Mouse (Mus musculus) hindbrain, postnatal 0 days (tissue): ENCODE data around the gene Ice2. TPM values are rescaled to one million over a fixed set of nuclear protein-coding genes. Genes with fewer than 3 reads are reported as not detected.

Experiments used
- ATAC-seq: fragments of 200-750 bp; cut with Nextera tagmentation; 2 replicates; pipeline ENCODE4 v1.8.0; 2017; ENCODE audit warnings: mild to moderate bottlenecking, moderate TSS enrichment, moderate library complexity
- DNase-seq: peaks from one replicate; pipeline ENCODE4 v3.0.0-alpha.2; 2015; ENCODE audit warnings: low spot score
- H3K27ac ChIP-seq: fragments of 300-500 bp; sonication (generic); 2 replicates; pipeline ENCODE4 v1.5.1; 2014; ENCODE audit warnings: mild to moderate bottlenecking
- H3K27me3 ChIP-seq: fragments of 300-500 bp; sonication (generic); 2 replicates; pipeline ENCODE4 v1.6.1; 2014; ENCODE audit warnings: low read length, mixed read lengths; ENCODE audit not compliant: insufficient read depth
- H3K36me3 ChIP-seq: fragments of 300-500 bp; sonication (generic); 2 replicates; pipeline ENCODE4 v1.6.1; 2014; ENCODE audit warnings: low read length, mixed read lengths; ENCODE audit not compliant: insufficient read depth
- H3K4me1 ChIP-seq: fragments of 300-500 bp; sonication (generic); 2 replicates; pipeline ENCODE4 v1.6.1; 2014; ENCODE audit warnings: antibody characterized with exemption, low read length, mixed read lengths; ENCODE audit not compliant: insufficient read depth
- H3K4me2 ChIP-seq: fragments of 300-500 bp; sonication (generic); 2 replicates; pipeline ENCODE4 v1.6.1; 2014; ENCODE audit warnings: low read depth, mild to moderate bottlenecking, low read length, moderate library complexity, mixed read lengths
- H3K4me3 ChIP-seq: fragments of 300-500 bp; sonication (generic); 2 replicates; pipeline ENCODE4 v1.5.1; 2014; ENCODE audit warnings: low read length
- H3K9ac ChIP-seq: fragments of 300-500 bp; sonication (generic); replicated peaks from 2 replicates; pipeline ENCODE4 v1.6.1; 2014; ENCODE audit warnings: mild to moderate bottlenecking, low read length, moderate library complexity, mixed read lengths
- H3K9me3 ChIP-seq: fragments of 300-500 bp; sonication (generic); 2 replicates; pipeline ENCODE4 v1.6.1; 2016; ENCODE audit warnings: low read length, mixed read lengths
- CTCF ChIP-seq: IDR thresholded peaks from 2 replicates; pipeline ENCODE4 v1.5.1; 2016; ENCODE audit warnings: antibody characterized with exemption, control low read depth, low read depth
- WGBS: fragments of 180-500 bp; shearing (Covaris S2); extraction: QIAGEN DNeasy Blood & Tissue Kit; methylation state at CpG from one replicate; pipeline ENCODE4 v1.1.7; 2014; 5-methylcytosine and 5-hydroxymethylcytosine counted together
- polyA plus RNA-seq: library from polyadenylated mRNA; unstranded; fragments of >200 nt; fragmentation: Nextera tagmentation; extraction: Ambion mirVana; gene quantifications from 2 replicates; pipeline ENCODE4 v1.2.1, GENCODE M21; 2015
- total RNA-seq: library from RNA; depleted of rRNA; stranded (reverse); fragments of >200 nt; gene quantifications from 2 replicates; pipeline ENCODE4 v1.2.3, GENCODE M21; 2014

Ice2 gene
- total and polyA plus RNA-seq, 2 experiments from 2014 or later = 7.3 to 9.1 TPM

- no peak for TF ChIP-seq CTCF
- H3K4me1 ChIP-seq = no peaks in the 10 kb centered on the region
- H3K27ac ChIP-seq = no peak overlapping the region
- no peaks in the 10 kb centered on the region for H3K36me3 ChIP-seq
- H3K4me2 ChIP-seq = no peak overlapping the region
- H3K9ac ChIP-seq = no peak overlapping the region
- H3K4me3 ChIP-seq = no peak overlapping the region
- H3K9me3 ChIP-seq = no peaks in the 10 kb centered on the region
- DNase-seq (no peak), ATAC-seq (0 out of 2 replicates have a peak, but pooled peaks have one; percentile 27)
- WGBS = 58% methylated on average over 16 of the region's 16 CpGs
- H3K27me3 ChIP-seq = no peaks in the 10 kb centered on the region
Observed at GRCm38 (mm10) chr9:69364117-69364516, 33.6 kb upstream of the Ice2 start.

DNA sequence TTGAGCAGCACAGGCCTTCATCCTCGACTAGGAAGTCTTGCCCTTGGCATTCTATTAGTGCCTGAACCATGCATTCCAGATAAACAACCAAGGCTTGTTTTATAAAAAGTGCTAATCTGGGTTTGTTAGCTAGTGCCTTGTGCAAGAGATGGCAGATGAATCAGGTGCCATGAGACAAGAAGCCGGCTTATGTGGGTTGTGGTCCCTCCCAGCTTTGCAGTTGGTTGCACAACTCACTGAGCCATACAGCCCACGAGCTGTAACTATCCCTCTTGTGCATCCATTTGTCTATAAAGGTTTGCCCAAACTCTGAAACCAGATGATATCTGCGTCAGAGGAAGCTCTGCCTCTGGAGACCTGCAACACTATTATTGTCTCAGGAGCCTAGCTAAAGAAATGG lies 30.7 kb upstream of the Ice2 start:
- H3K9ac ChIP-seq = no peak overlapping the region
- ATAC-seq (no peak), DNase-seq (no peak)
- H3K27ac ChIP-seq = no peak overlapping the region
- no peaks in the 10 kb centered on the region for H3K4me1 ChIP-seq
- no peaks in the 10 kb centered on the region for H3K36me3 ChIP-seq
- WGBS = 78% methylated on average over 4 of the region's 4 CpGs
- H3K27me3 ChIP-seq = no peaks in the 10 kb centered on the region
- H3K4me3 ChIP-seq = no peak overlapping the region
- no peak for TF ChIP-seq CTCF
- no peak overlapping the region for H3K4me2 ChIP-seq
- H3K9me3 ChIP-seq = no peaks in the 10 kb centered on the region

DNA sequence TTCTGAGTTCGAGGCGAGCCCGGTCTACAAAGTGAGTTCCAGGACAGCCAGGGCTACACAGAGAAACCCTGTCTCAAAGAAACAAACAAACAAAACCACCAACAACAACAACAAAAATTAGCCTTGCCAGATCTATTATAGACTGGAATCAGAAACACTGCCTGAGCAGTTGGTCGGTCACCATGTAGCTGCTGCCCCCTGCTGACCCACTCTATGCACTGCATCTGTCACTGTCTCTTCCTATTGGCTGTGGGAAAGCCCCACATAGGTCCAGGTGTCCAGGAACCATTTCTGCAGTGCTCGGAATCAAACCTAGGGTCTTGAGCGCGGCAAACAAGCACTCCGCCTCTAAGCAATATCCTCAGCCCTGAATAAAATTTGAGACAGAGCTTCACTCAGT lies 29.6 kb upstream of the Ice2 start:
- Histone ChIP-seq H3K9me3 (no peaks in the 10 kb centered on the region), H3K36me3 (no peaks in the 10 kb centered on the region; the same call in 1 of the 2 replicates), H3K4me3 (no peak overlapping the region), H3K27me3 (no peaks in the 10 kb centered on the region), H3K4me2 (no peak overlapping the region), H3K4me1 (no peaks in the 10 kb centered on the region), H3K27ac (no peak overlapping the region), H3K9ac (no peak overlapping the region)
- ATAC-seq (no peak), DNase-seq (peak; percentile 68)
- WGBS = 68% methylated on average over 8 of the region's 8 CpGs
- peak; percentile 85 for TF ChIP-seq CTCF

- TF ChIP-seq CTCF = no peak
- Histone ChIP-seq H3K27me3 (no peaks in the 10 kb centered on the region), H3K9ac (no peak overlapping the region), H3K9me3 (no peaks in the 10 kb centered on the region), H3K27ac (no peak overlapping the region), H3K4me2 (no peak overlapping the region), H3K4me1 (no peaks in the 10 kb centered on the region), H3K36me3 (peaks cover 11% of the 10 kb centered on the region), H3K4me3 (no peak overlapping the region)
- 76% methylated on average over 11 of the region's 11 CpGs for WGBS
- ATAC-seq = no peak
- no peak for DNase-seq
Observed at GRCm38 (mm10) chr9:69371046-69371724, 26.5 kb upstream of the Ice2 start.

DNA sequence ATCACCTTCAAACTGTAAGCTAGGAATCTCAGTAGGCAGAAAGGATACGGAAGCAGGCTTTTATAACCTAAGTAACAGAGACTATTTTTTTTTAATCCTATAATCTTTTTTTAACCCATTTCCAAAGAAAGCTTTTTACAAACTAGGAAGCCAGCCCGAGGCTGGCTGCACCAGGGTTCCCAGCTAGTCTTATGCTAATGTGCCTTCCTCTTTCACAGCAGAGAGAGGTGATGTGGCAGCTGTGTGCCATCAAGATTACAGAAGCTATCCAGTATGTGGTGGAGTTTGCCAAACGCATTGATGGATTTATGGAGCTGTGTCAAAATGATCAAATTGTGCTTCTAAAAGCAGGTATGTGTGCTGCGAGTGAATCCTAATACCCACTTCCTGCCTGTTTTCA lies 24.8 kb upstream of the Ice2 start:
- DNase-seq = no peak

DNA sequence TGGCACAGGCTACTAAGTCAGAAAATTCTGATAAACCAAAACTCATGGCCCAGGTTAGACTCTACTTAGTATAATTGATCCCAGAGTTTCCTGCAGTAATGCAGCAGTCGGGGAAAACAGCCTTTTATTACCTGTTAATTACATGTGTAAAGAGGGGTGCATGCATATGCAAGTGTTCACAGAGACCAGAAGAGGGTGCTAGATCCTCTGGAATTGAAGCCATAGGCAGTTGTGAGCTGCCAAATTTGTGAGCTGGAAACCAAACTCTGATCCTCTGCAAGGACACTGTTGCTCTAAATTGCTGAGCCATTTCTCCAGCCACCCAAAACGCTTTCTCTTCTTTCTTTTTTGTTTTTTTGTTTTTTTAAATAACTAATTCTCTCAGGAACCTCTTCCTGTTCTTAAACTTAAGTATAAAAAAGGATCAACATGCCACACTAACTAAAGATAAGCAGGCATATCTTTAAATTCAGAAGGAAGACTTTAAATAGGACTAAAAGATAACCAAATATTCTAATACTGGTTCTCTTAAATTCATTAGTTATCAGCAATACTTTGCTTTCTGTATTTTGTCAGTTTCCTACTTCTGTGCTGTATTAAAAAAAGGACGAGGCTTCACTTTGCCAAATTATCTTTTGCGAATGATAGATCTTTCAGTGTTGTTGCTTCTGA lies 20.6 kb upstream of the Ice2 start:
- H3K27ac ChIP-seq = no peak overlapping the region
- H3K9me3 ChIP-seq = no peaks in the 10 kb centered on the region
- TF ChIP-seq CTCF = 0 out of 2 replicates have a peak, but pooled peaks have one; percentile 14
- peaks cover 20% of the 10 kb centered on the region for H3K36me3 ChIP-seq
- H3K9ac ChIP-seq = no peak overlapping the region
- ATAC-seq (no peak), DNase-seq (no peak)
- H3K4me1 ChIP-seq = no peaks in the 10 kb centered on the region
- H3K4me3 ChIP-seq = no peak overlapping the region
- H3K4me2 ChIP-seq = no peak overlapping the region
- WGBS = 88% methylated on average over 4 of the region's 4 CpGs
- no peaks in the 10 kb centered on the region for H3K27me3 ChIP-seq

More for the DNA sequence above, 24.8 kb upstream of the Ice2 start:
- no peaks in the 10 kb centered on the region for H3K27me3 ChIP-seq
- no peak for ATAC-seq
- H3K9ac ChIP-seq = no peak overlapping the region
- peaks cover 20% of the 10 kb centered on the region for H3K36me3 ChIP-seq
- TF ChIP-seq CTCF = no peak
- no peak overlapping the region for H3K4me3 ChIP-seq
- WGBS = 41% methylated on average over 4 of the region's 4 CpGs
- no peak overlapping the region for H3K4me2 ChIP-seq
- H3K9me3 ChIP-seq = no peaks in the 10 kb centered on the region
- H3K4me1 ChIP-seq = no peaks in the 10 kb centered on the region
- no peak overlapping the region for H3K27ac ChIP-seq

DNA sequence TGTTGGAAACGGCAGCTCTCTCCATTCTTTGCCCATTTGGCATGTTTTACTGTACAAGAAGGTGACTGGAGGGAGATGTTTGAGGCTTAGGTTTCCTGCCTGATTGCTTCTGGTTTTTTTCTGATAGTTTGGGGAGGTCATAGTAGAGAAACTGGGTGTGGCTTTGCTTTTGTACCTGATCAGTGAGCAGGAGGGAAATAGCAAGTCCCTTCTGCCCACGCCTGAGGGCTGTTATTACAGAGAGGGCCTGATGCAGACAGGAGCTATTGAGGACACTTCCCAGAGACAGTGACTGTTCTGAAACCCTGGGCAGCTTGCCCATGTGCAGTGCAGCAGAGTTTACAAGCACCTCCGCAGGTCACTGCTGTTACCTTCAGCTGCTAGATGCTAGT lies 20.1 kb upstream of the Ice2 start:
- Histone ChIP-seq H3K4me3 (no peak overlapping the region), H3K27ac (no peak overlapping the region), H3K9ac (no peak overlapping the region), H3K27me3 (no peaks in the 10 kb centered on the region), H3K4me2 (no peak overlapping the region), H3K4me1 (no peaks in the 10 kb centered on the region), H3K36me3 (peaks cover 20% of the 10 kb centered on the region), H3K9me3 (no peaks in the 10 kb centered on the region)
- ATAC-seq = no peak
- 87% methylated on average over 3 of the region's 3 CpGs for WGBS
- no peak for DNase-seq
- no peak for TF ChIP-seq CTCF
